Mouse (Mus musculus): ENCODE data around the gene Bcl11a.

- TF ChIP-seq CTCF (IDR thresholded peaks at IDR 0.05; ENCODE audit: borderline replicate concordance, insufficient read depth, low read depth, low read length) (no peak), POLR2A (IDR thresholded peaks at IDR 0.05; ENCODE audit: borderline replicate concordance, insufficient read depth, low read length) (no peak)
Observed at GRCm38 (mm10) chr11:24052882-24053281, 25.0 kb upstream of the Bcl11a start.

Data from cerebellum, adult 2 months (tissue).